Mouse (Mus musculus) heart, embryonic 11.5 days (tissue): ENCODE measurements around the gene Sppl3. TPM values are rescaled to one million over a fixed set of nuclear protein-coding genes. Genes with fewer than 3 reads are reported as not detected.

Source experiments
- ATAC-seq: fragments of 200-750 bp; cut with Nextera tagmentation; replicated peaks from 2 replicates; pipeline ENCODE4 v1.8.0; 2017; ENCODE audit warnings: moderate library complexity; ENCODE audit not compliant: insufficient number of reproducible peaks, low FRiP score, low TSS enrichment
- H3K27ac ChIP-seq: fragments of 300-500 bp; sonication (generic); 2 replicates; pipeline ENCODE4 v1.5.1; 2014; ENCODE audit warnings: mild to moderate bottlenecking, low read depth, low read length
- H3K27me3 ChIP-seq: fragments of 300-500 bp; sonication (generic); 2 replicates; pipeline ENCODE4 v1.6.1; 2014; ENCODE audit warnings: mild to moderate bottlenecking, low read length, mixed read lengths; ENCODE audit not compliant: control insufficient read depth, insufficient read depth
- H3K36me3 ChIP-seq: fragments of 300-500 bp; sonication (generic); 2 replicates; pipeline ENCODE4 v1.6.1; 2014; ENCODE audit warnings: mild to moderate bottlenecking, low read length, moderate library complexity, mixed read lengths; ENCODE audit not compliant: control insufficient read depth, insufficient read depth
- H3K4me1 ChIP-seq: fragments of 300-500 bp; sonication (generic); 2 replicates; pipeline ENCODE4 v1.6.1; 2014; ENCODE audit warnings: low read length; ENCODE audit not compliant: control insufficient read depth, insufficient read depth
- H3K4me2 ChIP-seq: fragments of 300-500 bp; sonication (generic); 2 replicates; pipeline ENCODE4 v1.6.1; 2014; ENCODE audit warnings: mild to moderate bottlenecking, moderate library complexity
- H3K4me3 ChIP-seq: fragments of 300-500 bp; sonication (generic); 2 replicates; pipeline ENCODE4 v1.5.1; 2014; ENCODE audit warnings: low read depth, low read length
- H3K9ac ChIP-seq: fragments of 300-500 bp; sonication (generic); 2 replicates; pipeline ENCODE4 v1.6.1; 2014; ENCODE audit warnings: mild to moderate bottlenecking, low read depth, low read length, moderate library complexity
- H3K9me3 ChIP-seq: fragments of 300-500 bp; sonication (generic); replicated peaks from 2 replicates; pipeline ENCODE4 v1.6.1; 2016; ENCODE audit warnings: low read length; ENCODE audit not compliant: control insufficient read depth
- WGBS: fragments of 180-500 bp; shearing (Covaris S2); extraction: QIAGEN DNeasy Blood & Tissue Kit; methylation state at CpG from one replicate; pipeline ENCODE4 v1.1.7; 2014; ENCODE audit not compliant: insufficient replicate concordance; 5-methylcytosine and 5-hydroxymethylcytosine counted together
- polyA plus RNA-seq: library from polyadenylated mRNA; unstranded; fragments of >200 nt; fragmentation: Nextera tagmentation; extraction: Ambion mirVana; gene quantifications from 2 replicates; pipeline ENCODE4 v1.2.1, GENCODE M21; 2014

The Sppl3 gene
- polyA plus RNA-seq, 1 experiment from 2014 or later = 18.6 TPM

DNA sequence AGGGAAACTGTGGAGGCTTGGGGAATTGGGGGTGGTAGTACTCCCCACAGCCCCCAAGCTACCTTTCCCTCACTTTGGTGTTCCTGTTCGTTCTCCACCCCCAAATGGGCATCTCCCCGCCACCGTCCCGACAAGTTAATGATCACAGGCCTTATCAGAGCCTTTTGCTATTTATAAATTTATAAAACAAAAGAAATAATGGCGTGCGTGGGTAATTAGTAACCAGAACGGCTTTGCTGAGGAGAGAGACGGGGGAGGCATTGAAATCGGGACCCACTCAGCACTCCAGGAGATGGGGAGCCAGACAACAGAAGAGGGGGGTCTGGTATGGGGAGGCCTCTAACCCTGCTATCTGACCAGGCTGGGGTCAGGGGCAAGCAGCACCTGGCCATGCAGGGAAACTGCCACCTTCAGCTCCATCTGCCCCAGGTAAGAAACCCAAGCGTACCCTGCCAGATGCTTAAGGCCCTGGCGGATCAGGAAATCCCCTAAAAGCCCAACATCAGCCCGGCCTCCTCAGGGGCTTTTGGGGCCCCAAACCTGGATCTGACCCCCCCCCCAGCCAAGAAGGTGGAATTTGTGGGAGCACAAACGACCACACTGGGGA lies 41.2 kb upstream of the Sppl3 start:
- Histone ChIP-seq H3K4me3 (no peak overlapping the region), H3K4me2 (no peak overlapping the region), H3K36me3 (no peaks in the 10 kb centered on the region), H3K9ac (no peak overlapping the region), H3K4me1 (peaks cover 8% of the 10 kb centered on the region), H3K27ac (no peak overlapping the region), H3K27me3 (peaks cover 24% of the 10 kb centered on the region), H3K9me3 (no peaks in the 10 kb centered on the region)
- no peak for ATAC-seq
- 60% methylated on average over 13 of the region's 13 CpGs for WGBS

DNA sequence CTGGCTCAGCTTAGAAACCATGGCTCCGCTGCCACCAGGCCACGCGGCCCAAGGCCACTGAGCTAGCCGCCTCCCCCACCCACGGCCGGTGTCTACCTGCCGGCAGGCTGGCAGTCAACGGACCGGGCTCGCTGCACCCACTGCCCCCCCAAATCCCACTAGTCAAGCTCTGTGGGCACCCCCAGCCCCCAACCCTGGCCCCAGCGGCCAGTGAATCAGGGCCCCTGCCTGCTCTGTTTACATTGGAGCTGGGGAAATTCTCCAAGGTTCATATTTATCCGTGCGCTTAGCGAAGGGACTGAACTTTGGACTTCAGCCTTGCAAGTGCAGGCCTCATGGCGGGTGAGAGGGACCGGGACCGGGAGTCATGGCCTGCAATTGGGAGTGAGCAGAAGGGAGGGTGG lies 40.1 kb upstream of the Sppl3 start, which contains the start of gene Hnf1a:
Hnf1a (minus strand) TSS at position 271 of the 404 bp plus-strand sequence.
- H3K4me2 ChIP-seq = no peak within 1 kb of the TSS
- 76% methylated on average over 17 of the region's 17 CpGs for WGBS

DNA sequence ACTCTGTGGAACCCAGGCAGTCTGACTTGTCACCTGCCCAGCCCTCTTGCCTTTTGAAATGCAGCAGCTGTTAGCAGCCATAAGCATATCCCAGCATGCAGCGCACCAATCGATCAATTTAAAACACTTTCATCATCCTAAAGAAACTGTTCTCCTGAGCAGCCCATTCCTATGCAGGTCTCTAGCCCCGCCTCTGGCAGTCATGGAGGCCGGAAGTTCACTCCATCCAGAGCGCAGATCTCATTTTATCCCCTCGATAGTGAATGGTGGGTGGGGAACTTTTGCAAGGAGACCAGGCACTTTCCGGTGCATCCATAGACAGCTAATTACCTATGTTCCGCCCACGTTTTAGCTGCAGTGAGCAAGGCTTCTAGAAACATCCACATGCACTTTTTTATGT lies 38.7 kb upstream of the Sppl3 start:
- Histone ChIP-seq H3K4me1 (no peaks in the 10 kb centered on the region), H3K36me3 (no peaks in the 10 kb centered on the region), H3K27ac (no peak overlapping the region), H3K4me3 (no peak overlapping the region), H3K9ac (no peak overlapping the region), H3K4me2 (no peak overlapping the region), H3K27me3 (peaks cover 24% of the 10 kb centered on the region), H3K9me3 (no peaks in the 10 kb centered on the region)
- WGBS = 78% methylated on average over 9 of the region's 9 CpGs
- ATAC-seq = no peak

More for the DNA sequence above, 40.1 kb upstream of the Sppl3 start, which contains the start of gene Hnf1a:
- H3K27ac ChIP-seq = no peak within 1 kb of the TSS
- H3K4me1 ChIP-seq = no peaks in the 10 kb centered on the region
- H3K36me3 ChIP-seq = no peaks in the 10 kb centered on the region
- no peak within 1 kb of the TSS for H3K4me3 ChIP-seq
- no peak within 1 kb of the TSS for H3K9ac ChIP-seq
- no peaks in the 10 kb centered on the region for H3K9me3 ChIP-seq
- peaks cover 24% of the 10 kb centered on the region for H3K27me3 ChIP-seq
- ATAC-seq = no peak

DNA sequence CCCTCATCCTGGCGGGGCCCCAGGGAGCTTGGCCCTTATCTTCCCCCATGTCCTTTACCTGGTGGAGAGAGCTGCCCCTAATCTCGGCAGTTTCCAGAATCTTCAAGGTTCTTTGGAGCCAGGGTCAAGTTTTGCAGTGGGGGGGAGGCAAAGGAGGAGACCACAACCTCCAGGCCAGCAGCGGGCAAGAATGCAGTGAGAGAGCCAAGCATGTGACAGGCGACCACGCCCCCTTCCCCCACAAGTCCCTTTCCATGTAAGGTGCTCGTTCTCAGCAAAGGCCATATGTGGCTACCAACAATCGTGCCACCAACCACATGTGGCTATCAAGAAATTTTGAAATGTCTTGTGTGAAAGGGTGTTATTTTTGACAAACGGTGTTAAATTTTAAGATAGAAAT lies 37.8 kb upstream of the Sppl3 start:
- Histone ChIP-seq H3K9ac (no peak overlapping the region), H3K27me3 (peaks cover 16% of the 10 kb centered on the region), H3K4me2 (no peak overlapping the region), H3K36me3 (no peaks in the 10 kb centered on the region), H3K9me3 (no peaks in the 10 kb centered on the region), H3K4me1 (no peaks in the 10 kb centered on the region), H3K4me3 (no peak overlapping the region), H3K27ac (no peak overlapping the region)
- no peak for ATAC-seq
- 65% methylated on average over 8 of the region's 8 CpGs for WGBS

DNA sequence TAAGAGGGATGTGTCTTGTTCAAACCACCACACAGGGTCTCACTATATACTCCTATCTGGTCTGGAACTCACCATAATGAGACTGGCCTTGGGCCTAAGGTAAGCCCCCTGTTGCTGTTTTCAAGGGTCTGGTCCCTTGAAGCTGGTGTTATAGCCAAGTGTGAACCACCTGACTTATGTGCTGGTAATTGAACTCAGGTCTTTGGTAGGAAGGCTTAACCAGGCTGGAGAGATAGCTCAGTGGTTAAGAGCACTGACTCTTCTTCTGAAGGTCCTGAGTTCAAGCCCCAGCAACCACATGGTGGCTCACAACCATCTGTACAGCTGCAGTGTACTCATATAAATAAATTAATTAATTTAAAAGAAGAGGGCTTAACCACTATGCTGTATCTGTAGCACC lies 34.0 kb upstream of the Sppl3 start:
- Histone ChIP-seq H3K9me3 (no peaks in the 10 kb centered on the region), H3K4me1 (peaks cover 6% of the 10 kb centered on the region; the same call in 1 of the 2 replicates), H3K4me2 (no peak overlapping the region), H3K9ac (no peak overlapping the region), H3K27me3 (no peaks in the 10 kb centered on the region), H3K36me3 (no peaks in the 10 kb centered on the region), H3K4me3 (no peak overlapping the region), H3K27ac (no peak overlapping the region)
- no peak for ATAC-seq

DNA sequence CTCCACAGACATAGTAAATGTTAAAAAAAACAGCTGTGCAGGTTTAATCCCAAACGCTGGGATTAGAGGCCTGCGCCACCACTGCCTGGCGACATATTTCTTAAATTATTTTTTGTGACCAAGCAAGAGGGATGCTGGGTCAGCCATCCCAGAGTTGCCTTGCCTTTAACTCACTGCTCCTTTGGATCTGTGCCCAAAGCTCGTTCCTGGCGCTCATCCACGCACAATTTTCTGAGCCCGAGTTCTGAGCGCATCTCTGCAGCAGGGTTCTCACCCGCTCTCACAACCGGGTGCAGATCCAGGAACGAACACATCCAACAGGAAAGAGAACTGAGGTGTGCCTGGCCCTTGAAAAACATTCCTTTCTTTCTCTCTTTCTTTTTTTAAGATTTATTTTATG lies 32.5 kb upstream of the Sppl3 start:
- H3K27me3 ChIP-seq = no peaks in the 10 kb centered on the region
- peaks cover 6% of the 10 kb centered on the region; the same call in 1 of the 2 replicates for H3K4me1 ChIP-seq
- no peak overlapping the region for H3K9ac ChIP-seq
- H3K4me3 ChIP-seq = no peak overlapping the region
- ATAC-seq = no peak
- WGBS = 65% methylated on average over 11 of the region's 11 CpGs
- H3K27ac ChIP-seq = no peak overlapping the region
- no peaks in the 10 kb centered on the region for H3K36me3 ChIP-seq
- H3K4me2 ChIP-seq = no peak overlapping the region
- H3K9me3 ChIP-seq = no peaks in the 10 kb centered on the region

DNA sequence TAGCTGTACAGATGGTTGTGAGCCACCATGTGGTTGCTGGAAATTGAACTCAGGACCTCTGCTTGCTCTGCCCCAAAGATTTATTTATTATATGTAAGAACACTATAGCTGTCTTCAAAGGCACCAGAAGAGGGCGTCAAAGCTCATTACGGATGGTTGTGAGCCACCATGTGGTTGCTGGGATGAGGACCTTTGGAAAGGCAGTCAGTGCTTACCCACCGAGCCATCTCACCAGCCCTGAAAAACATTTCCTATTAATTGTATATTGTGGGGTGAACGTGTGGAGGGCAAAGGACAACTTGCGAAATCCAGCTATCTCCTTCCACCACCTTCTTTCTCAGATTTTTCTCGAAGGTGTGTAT lies 32.1 kb upstream of the Sppl3 start:
- H3K27ac ChIP-seq = no peak overlapping the region
- peak overlapping the region; percentile 71; the same call in 1 of the 2 replicates for H3K9ac ChIP-seq
- H3K4me1 ChIP-seq = peaks cover 6% of the 10 kb centered on the region; the same call in 1 of the 2 replicates
- no peaks in the 10 kb centered on the region for H3K9me3 ChIP-seq
- no peaks in the 10 kb centered on the region for H3K27me3 ChIP-seq
- H3K4me3 ChIP-seq = peak overlapping the region; percentile 51
- H3K36me3 ChIP-seq = no peaks in the 10 kb centered on the region
- WGBS = 7% methylated on average over 6 of the region's 6 CpGs
- H3K4me2 ChIP-seq = peak overlapping the region; percentile 98
- ATAC-seq = no peak

DNA sequence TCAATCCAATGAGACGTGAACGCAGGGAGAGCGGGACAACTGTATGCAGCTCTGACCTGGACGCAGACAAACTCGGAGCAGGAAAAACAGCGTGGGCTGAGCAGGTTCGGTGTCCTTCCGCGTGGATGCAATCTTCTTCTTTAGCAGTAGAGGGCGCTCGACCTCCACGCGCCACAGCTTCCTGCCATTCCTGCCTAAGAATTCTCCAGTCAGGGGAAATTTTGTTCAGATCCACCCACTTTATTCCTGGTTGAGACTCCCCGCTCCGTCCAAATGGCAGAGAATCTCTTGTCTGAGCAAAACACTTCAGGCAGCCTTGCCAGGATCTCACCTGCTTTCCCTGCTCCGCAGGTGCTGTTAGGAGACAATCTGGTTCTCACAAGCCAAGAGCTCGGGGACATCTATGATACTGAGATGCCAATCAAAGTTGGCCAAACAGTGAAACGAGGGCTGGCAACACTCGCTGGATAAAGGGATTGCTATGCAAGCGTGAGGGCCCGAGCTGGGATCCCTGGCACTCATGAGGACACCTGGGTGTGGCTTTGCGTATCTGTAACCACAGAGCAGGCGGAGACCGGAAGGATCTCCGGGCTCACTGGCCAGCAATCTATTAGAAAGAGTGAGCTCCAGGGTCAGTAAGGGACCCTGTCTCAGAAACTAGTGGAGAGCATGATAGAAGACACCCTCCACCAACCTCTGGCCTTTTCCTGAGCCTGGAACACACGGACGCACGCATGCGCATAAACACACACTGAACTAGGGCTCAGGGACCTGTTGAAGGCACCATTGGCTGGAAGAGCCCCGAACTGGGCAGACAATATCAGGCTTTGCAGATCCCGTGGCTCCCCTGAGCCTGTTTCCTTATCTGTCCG lies 31.5 kb upstream of the Sppl3 start:
- WGBS = 5% methylated on average over 32 of the region's 32 CpGs

More for the DNA sequence above, 31.5 kb upstream of the Sppl3 start:
- Histone ChIP-seq H3K9ac (peak overlapping the region; percentile 71), H3K36me3 (no peaks in the 10 kb centered on the region), H3K9me3 (no peaks in the 10 kb centered on the region), H3K27ac (peak overlapping the region; percentile 54), H3K4me3 (peak overlapping the region; percentile 51), H3K27me3 (no peaks in the 10 kb centered on the region), H3K4me1 (peaks cover 6% of the 10 kb centered on the region; the same call in 1 of the 2 replicates), H3K4me2 (peak overlapping the region; percentile 98)
- ATAC-seq = peak; percentile 75
